17 mouse cellular contexts compared by ENCODE assay signal in the genomic region with DNA sequence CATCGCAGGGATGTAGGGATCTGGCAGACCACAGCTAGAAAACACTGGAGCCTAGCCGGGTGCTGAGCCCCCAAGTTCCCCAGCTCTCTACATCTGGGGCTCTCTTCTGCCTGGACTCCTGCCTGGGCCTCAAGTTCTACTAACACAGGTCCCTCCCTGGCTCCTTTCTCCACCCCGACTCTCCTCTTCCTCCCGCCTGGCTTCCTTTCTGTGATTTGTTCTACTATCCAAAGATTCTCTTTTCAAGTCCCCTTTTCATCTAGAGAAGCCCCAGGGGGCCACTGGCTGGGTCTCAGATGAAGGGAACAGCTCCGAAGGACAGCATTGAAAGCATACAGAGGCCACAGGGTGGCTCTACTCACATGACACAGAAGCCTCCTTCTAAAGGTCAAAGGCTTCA.
"Had no signal": no experiment of that assay in that cellular context is flagged by ENCODE, and none has a peak within 500 bp of the region (broad histone marks: within the 10 kb centered on the region; RNA-seq: fewer than 3 reads in every experiment).

No protein-coding gene starts in this region.

- DNase-seq: kidney, postnatal 10 days; kidney, postnatal 36 days; layer of hippocampus, postnatal 36 days; liver, embryonic 13.5 days; lung, adult 2 months; lung, postnatal 14 days; lung, postnatal 4 days; retina, postnatal 1 day; right cerebral cortex, postnatal 25 days; spleen, adult 18-20 months; thymus, postnatal 25 days had no signal

- ATAC-seq: midbrain, embryonic 15.5 days had no signal

- H3K4me2 ChIP-seq: kidney, embryonic 15.5 days; liver, embryonic 13.5 days; midbrain, embryonic 12.5 days; midbrain, embryonic 15.5 days; stomach, embryonic 15.5 days had no signal

- H3K4me3 ChIP-seq: kidney, embryonic 15.5 days; left cerebral cortex, adult 2 months; liver, embryonic 13.5 days; midbrain, embryonic 12.5 days; midbrain, embryonic 15.5 days; myocyte; stomach, embryonic 15.5 days had no signal

- H3K9ac ChIP-seq: kidney, embryonic 15.5 days; liver, embryonic 13.5 days; midbrain, embryonic 12.5 days; midbrain, embryonic 15.5 days; stomach, embryonic 15.5 days had no signal

- H3K36me3 ChIP-seq: kidney, embryonic 15.5 days; liver, embryonic 13.5 days; midbrain, embryonic 12.5 days; midbrain, embryonic 15.5 days; stomach, embryonic 15.5 days had no signal

- H3K4me1 ChIP-seq: liver, embryonic 13.5 days had no signal

- H3K27ac ChIP-seq: kidney, embryonic 15.5 days; left cerebral cortex, adult 2 months; liver, embryonic 13.5 days; midbrain, embryonic 12.5 days; midbrain, embryonic 15.5 days; stomach, embryonic 15.5 days had no signal

- H3K9me3 ChIP-seq: kidney, embryonic 15.5 days; liver, embryonic 13.5 days; midbrain, embryonic 12.5 days; midbrain, embryonic 15.5 days; stomach, embryonic 15.5 days had no signal

- H3K27me3 ChIP-seq: midbrain, embryonic 15.5 days; stomach, embryonic 15.5 days had no signal
